Mouse (Mus musculus) B cell, adult 2 months (primary cell): Measurements from ENCODE around the gene Cadps.

ENCODE experiments used
- DNase-seq, 2 experiments: peaks; one replicate each; pipeline ENCODE4 v3.0.0; 2022

The Cadps gene

GRCm38 (mm10) chr14:12338811-12339565 is 483.9 kb downstream of the Cadps start:
- DNase-seq: no peak

GRCm38 (mm10) chr14:12337998-12338809 is 484.7 kb downstream of the Cadps start:
- no peak for DNase-seq

- DNase-seq: no peak
These were observed 485.4 kb downstream of the Cadps start for GRCm38 (mm10) chr14:12337421-12337997.

- no peak for DNase-seq
These were observed 488.0 kb downstream of the Cadps start for GRCm38 (mm10) chr14:12334925-12335324.

GRCm38 (mm10) chr14:12333622-12334021 is 489.3 kb downstream of the Cadps start:
- DNase-seq: no peak
